Comparison of ENCODE assay signal across 45 mouse cellular contexts in genomic region chr8:45060083-45060482, GRCm38 (mm10). TPM values are rescaled to one million over a fixed set of nuclear protein-coding genes. Genes with fewer than 3 reads are reported as not detected.
"Had no signal": no experiment of that assay in that cellular context is flagged by ENCODE, and none has a peak within 500 bp of the region (broad histone marks: within the 10 kb centered on the region; RNA-seq: fewer than 3 reads in every experiment).

No protein-coding gene starts in this region.

- H3K9me3 ChIP-seq: heart, embryonic 10.5 days; heart, embryonic 13.5 days; heart, embryonic 15.5 days; hindbrain, embryonic 12.5 days; hindbrain, embryonic 13.5 days; hindbrain, embryonic 15.5 days; intestine, embryonic 15.5 days; kidney, embryonic 15.5 days had no signal

- H3K9ac ChIP-seq: heart, embryonic 12.5 days; heart, embryonic 13.5 days; heart, embryonic 15.5 days; hindbrain, embryonic 12.5 days; hindbrain, embryonic 13.5 days; hindbrain, embryonic 14.5 days; hindbrain, embryonic 15.5 days; intestine, embryonic 15.5 days; kidney, embryonic 15.5 days had no signal

- H3K4me1 ChIP-seq: hindbrain, embryonic 13.5 days; hindbrain, embryonic 15.5 days; intestine, embryonic 15.5 days had no signal

- H3K27ac ChIP-seq: heart, embryonic 10.5 days; heart, embryonic 13.5 days; heart, embryonic 15.5 days; hindbrain, embryonic 10.5 days; hindbrain, embryonic 12.5 days; hindbrain, embryonic 13.5 days; hindbrain, embryonic 14.5 days; hindbrain, embryonic 15.5 days; hindbrain, postnatal 0 days; intestine, embryonic 15.5 days; kidney, embryonic 15.5 days; kidney, postnatal 0 days; layer of hippocampus, adult 2 months; left cerebral cortex, adult 2 months had no signal

- H3K27me3 ChIP-seq: heart, embryonic 12.5 days; heart, embryonic 13.5 days; heart, embryonic 15.5 days; hindbrain, embryonic 12.5 days; hindbrain, embryonic 13.5 days; hindbrain, embryonic 15.5 days; intestine, embryonic 15.5 days; kidney, embryonic 15.5 days had no signal

- H3K4me3 ChIP-seq: heart, embryonic 10.5 days; heart, embryonic 12.5 days; heart, embryonic 13.5 days; heart, embryonic 15.5 days; hindbrain, embryonic 10.5 days; hindbrain, embryonic 12.5 days; hindbrain, embryonic 13.5 days; hindbrain, embryonic 15.5 days; intestine, embryonic 15.5 days; kidney, embryonic 15.5 days; layer of hippocampus, adult 2 months; left cerebral cortex, adult 2 months had no signal

- DNase-seq: heart, postnatal 10 days; heart, postnatal 14 days; heart, postnatal 36 days; heart, postnatal 4 days; kidney, adult 11 months; kidney, adult 18-20 months; kidney, adult 2 months; kidney, adult 8-10 months; kidney, adult 9 months; kidney, postnatal 10 days; kidney, postnatal 14 days; kidney, postnatal 36 days; kidney, postnatal 4 days; layer of hippocampus, adult 9-11 months; layer of hippocampus, postnatal 36 days had no signal

- H3K4me2 ChIP-seq: heart, embryonic 11.5 days; heart, embryonic 12.5 days; heart, embryonic 13.5 days; heart, embryonic 15.5 days; hindbrain, embryonic 12.5 days; hindbrain, embryonic 13.5 days; hindbrain, embryonic 14.5 days; hindbrain, embryonic 15.5 days; intestine, embryonic 15.5 days; kidney, embryonic 15.5 days had no signal

- H3K36me3 ChIP-seq: heart, embryonic 15.5 days; hindbrain, embryonic 12.5 days; hindbrain, embryonic 13.5 days; intestine, embryonic 15.5 days had no signal

RNA-seq across cellular contexts. Expression of gene Mtnr1a, which starts 8.9 kb away (rescaled TPM):
- total RNA-seq: heart, postnatal 10 days; heart, postnatal 14 days; heart, postnatal 25 days; heart, postnatal 36 days; heart, postnatal 4 days; hematopoietic stem cell, adult 5-6 weeks; layer of hippocampus, adult 18-20 months; layer of hippocampus, adult 2 months; layer of hippocampus, adult 8-10 months; layer of hippocampus, postnatal 10 days; layer of hippocampus, postnatal 14 days; layer of hippocampus, postnatal 25 days; layer of hippocampus, postnatal 36 days; left cerebral cortex, adult 18-20 months; left cerebral cortex, adult 2 months had no signal
- polyA plus RNA-seq: heart, embryonic 11.5 days; heart, embryonic 12.5 days; heart, embryonic 14.5 days; heart, embryonic 15.5 days; heart, embryonic 16.5 days; heart, postnatal 0 days; inflammation-experienced regulatory T-cells, adult 6 months; kidney, adult 2 months; kidney, embryonic 14.5 days; kidney, embryonic 16.5 days; kidney, postnatal 0 days had no signal
